Mouse (Mus musculus): ENCODE data around the gene Slc22a6. TPM values are rescaled to one million over a fixed set of nuclear protein-coding genes. Genes with fewer than 3 reads are reported as not detected.

Gene Slc22a6
- polyA plus RNA-seq, 3 experiments from 2014 or later = not detected

- no peak for ATAC-seq
These were observed 6.3 kb upstream of the Slc22a6 start for GRCm38 (mm10) chr19:8611358-8612123.

GRCm38 (mm10) chr19:8613111-8613510 lies 4.7 kb upstream of the Slc22a6 start:
- ATAC-seq = no peak

- no peak for ATAC-seq
These were observed 3.5 kb upstream of the Slc22a6 start for GRCm38 (mm10) chr19:8614343-8614742.

GRCm38 (mm10) chr19:8616314-8616713 lies 1.5 kb upstream of the Slc22a6 start:
- ATAC-seq = no peak

GRCm38 (mm10) chr19:8621098-8621497 lies 3.3 kb downstream of the Slc22a6 start:
- ATAC-seq = no peak

GRCm38 (mm10) chr19:8630249-8630648 lies 12.4 kb downstream of the Slc22a6 start:
- no peak for ATAC-seq

GRCm38 (mm10) chr19:8630826-8631225 lies 13.0 kb downstream of the Slc22a6 start:
- ATAC-seq = no peak

- no peak for ATAC-seq
These were observed 14.2 kb downstream of the Slc22a6 start for GRCm38 (mm10) chr19:8632029-8632428.

- ATAC-seq = no peak
These were observed 24.2 kb downstream of the Slc22a6 start for GRCm38 (mm10) chr19:8642086-8642485.

GRCm38 (mm10) chr19:8646393-8646792 lies 28.6 kb downstream of the Slc22a6 start:
- no peak for ATAC-seq

- no peak for ATAC-seq
These were observed 38.0 kb downstream of the Slc22a6 start for GRCm38 (mm10) chr19:8655833-8656232.

GRCm38 (mm10) chr19:8656341-8656740 lies 38.5 kb downstream of the Slc22a6 start:
- ATAC-seq = no peak

- no peak for ATAC-seq
These were observed 44.0 kb downstream of the Slc22a6 start for GRCm38 (mm10) chr19:8661821-8662307.

- ATAC-seq = no peak
These were observed 44.5 kb downstream of the Slc22a6 start for GRCm38 (mm10) chr19:8662337-8662736.

- ATAC-seq = no peak
These were observed 45.6 kb downstream of the Slc22a6 start, which contains the start of gene Chrm1 for GRCm38 (mm10) chr19:8663360-8663839. TSS of gene Chrm1 (plus strand) at chr19:8663789.

GRCm38 (mm10) chr19:8663911-8664421 lies 46.1 kb downstream of the Slc22a6 start:
- no peak for ATAC-seq

- no peak for ATAC-seq
These were observed 47.0 kb downstream of the Slc22a6 start for GRCm38 (mm10) chr19:8664859-8665258.

- ATAC-seq = no peak
These were observed 47.9 kb downstream of the Slc22a6 start for GRCm38 (mm10) chr19:8665746-8666145.

- no peak for ATAC-seq
These were observed 55.0 kb downstream of the Slc22a6 start for GRCm38 (mm10) chr19:8672859-8673258.

- ATAC-seq = no peak
These were observed 55.7 kb downstream of the Slc22a6 start for GRCm38 (mm10) chr19:8673336-8674063.
